Mouse (Mus musculus): Measurements from ENCODE around the gene Nsun2.

The Nsun2 gene

GRCm38 (mm10) chr13:69638108-69638626 is 104.6 kb downstream of the Nsun2 start:
- DNase-seq: no peak

- DNase-seq: no peak
Observed at GRCm38 (mm10) chr13:69639251-69639650, 105.7 kb downstream of the Nsun2 start.

- DNase-seq: no peak
Observed at GRCm38 (mm10) chr13:69640126-69640525, 106.6 kb downstream of the Nsun2 start.

DNA sequence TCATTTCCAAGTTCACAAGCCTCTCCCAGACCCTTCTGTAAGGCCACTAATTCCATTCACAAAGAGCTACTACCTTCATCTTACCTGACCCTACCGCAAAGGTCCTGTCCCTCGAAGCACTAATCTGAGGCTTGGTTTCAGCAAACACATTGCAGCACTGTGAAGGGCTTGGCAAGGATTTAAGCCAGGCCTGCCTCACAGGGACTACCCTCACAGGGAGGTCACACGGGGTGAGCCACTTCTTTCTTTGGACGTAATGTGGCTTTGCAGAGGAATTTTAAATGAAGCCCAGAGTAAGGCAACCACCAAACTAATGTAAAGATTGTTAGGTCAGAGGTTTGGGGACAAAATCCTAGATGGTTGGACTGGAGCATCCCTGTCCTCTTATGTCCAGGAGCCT is 107.0 kb downstream of the Nsun2 start:
- DNase-seq: no peak

DNA sequence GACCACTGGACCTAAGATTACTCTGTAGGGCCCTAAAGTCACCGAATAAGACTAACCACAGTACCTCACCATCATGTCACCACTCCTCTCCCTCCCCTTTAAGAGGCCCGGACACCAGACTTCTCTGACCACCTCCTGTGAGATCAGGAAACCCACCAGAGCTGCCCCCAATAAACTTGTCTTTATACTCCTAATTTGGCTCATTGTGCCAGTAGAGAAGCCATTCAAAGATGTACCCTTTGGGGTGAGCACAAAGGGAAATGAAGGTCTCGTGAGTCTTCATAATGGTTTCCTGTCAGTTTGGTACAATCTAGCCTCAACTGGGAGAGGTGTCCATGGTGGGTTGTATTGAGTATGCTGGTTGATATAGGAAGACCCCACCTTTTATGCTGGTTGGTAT is 107.5 kb downstream of the Nsun2 start:
- no peak for DNase-seq

- DNase-seq: no peak
Observed at GRCm38 (mm10) chr13:69642656-69643216, 109.2 kb downstream of the Nsun2 start.

- DNase-seq: no peak
Observed at GRCm38 (mm10) chr13:69643937-69644336, 110.4 kb downstream of the Nsun2 start.

DNA sequence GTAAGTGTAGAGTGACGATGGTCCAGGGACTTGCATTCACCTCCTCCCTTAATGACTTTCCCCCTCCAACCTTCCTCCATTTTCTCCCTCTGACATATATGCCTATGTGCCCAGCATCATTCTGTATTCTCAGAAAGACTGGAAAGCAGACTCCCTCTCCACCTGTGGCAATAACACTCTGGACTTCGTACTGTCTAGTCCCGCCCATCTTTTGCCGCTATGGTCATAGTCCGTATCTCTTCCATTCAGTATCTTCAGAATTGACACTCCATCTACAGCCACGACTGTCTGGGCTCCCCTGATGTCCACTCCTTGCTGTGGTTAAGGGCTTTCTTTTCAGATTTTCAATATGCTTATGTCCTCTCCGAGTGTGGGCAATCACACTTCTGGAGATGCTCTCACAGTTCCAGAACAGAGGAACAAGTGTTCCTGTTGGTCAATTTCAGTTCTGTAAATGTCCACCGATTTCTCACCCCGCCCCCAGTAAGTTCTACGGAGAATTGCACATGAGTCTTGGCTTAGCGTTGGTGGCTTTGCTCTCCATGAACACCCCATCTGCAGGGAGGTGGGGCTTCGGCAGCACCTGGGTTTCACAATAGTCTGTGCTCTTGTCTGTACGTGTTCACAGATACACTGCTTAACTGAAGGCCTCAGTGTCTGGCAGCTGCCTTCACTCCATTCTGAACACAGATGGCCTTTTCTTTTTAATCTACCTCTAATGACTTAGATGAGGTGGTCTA is 111.1 kb downstream of the Nsun2 start:
- DNase-seq: peak in 1 of 2 experiments; percentile 52

DNA sequence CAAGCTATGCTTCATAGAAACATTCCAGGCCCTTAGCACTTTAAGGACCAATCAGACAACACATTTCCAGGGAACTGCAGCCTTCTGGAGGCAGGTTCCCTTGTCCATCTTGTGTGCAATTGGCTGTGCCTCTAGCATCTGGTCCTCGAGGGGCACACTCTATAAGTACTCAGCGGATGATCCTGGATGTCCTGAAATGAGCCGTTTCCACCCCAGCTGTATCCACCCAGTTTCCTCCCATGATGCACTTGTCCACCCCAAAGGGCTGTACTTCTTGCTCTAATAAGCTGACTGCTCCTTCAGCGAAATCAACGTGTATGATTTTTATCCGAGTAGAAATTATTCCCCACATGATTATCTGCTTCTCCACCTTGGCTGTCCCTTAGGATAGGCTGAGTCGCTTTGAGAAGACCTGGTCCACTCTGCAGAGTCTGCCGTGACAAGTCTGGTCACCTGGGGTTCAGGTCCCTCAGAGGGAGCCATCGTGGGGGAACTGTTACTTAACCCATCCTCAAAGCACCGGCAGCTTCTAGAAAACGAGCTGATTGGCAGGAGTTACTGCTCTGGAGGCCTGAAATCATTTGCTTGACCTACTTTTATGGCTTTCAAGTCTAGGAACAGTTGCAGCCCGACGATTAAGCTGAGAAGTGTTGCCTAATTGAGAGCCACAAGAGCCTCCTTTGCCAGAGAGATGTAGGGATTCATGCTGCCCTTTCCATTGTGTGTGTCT is 112.3 kb downstream of the Nsun2 start:
- DNase-seq: no peak

DNA sequence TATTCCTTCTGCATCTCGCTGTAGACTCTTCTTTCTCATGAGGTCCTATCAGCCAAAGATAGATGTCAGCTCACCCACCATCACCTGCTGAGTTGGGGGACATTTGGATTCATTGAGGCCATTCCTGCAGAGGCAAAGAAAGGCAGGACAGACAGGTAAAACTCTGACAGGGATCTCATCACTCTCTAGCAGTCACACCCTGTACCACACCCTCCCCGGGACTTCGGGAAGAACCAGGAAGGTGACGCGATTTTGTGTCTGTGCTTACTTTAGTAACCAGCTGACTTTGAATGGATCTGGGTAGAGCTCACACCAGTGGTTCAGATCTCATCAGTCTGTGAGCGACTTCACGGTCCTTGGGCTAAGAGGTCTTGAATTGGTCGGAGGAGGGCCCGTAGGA is 112.9 kb downstream of the Nsun2 start:
- no peak for DNase-seq

DNA sequence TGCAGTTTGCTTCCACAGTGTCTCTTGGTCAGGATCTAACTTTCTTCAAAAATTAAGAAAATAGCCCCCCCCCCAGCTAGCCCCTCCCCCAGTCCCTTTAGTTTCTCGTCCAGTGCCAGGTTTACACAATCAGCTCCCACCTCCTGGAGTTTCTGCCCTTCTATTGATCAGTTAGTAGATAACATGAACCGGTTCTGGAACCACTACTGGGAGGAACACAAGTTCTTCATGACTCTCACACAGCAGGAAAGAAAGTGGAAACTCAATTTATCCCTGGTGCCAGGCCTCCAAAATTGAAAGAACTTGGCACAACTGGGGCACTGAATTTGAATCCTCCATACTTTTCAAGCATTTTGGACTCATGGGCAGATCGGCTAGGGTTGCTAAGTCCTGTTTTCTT is 121.0 kb downstream of the Nsun2 start:
- DNase-seq: no peak

- DNase-seq: no peak
Observed at GRCm38 (mm10) chr13:69672121-69672520, 138.6 kb downstream of the Nsun2 start.

DNA sequence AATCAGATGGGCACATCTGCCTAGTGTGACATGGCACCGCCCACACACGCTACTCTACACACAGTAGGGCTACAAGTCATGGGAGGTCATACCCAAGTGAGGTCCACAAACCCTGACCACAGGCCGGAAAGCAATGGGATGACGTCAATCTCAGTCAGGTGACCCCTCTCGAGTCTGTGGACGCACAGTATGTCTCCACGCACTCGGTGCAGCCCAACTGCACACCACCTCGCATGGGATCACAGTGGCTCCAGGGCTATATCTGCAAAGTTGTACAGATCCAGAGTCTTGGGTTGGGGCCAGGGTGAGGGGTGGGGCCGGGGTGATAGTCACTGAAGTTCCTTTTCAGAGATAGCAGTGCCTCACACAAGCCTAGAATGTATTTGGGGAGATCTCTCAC is 139.0 kb downstream of the Nsun2 start:
- DNase-seq: no peak

DNA sequence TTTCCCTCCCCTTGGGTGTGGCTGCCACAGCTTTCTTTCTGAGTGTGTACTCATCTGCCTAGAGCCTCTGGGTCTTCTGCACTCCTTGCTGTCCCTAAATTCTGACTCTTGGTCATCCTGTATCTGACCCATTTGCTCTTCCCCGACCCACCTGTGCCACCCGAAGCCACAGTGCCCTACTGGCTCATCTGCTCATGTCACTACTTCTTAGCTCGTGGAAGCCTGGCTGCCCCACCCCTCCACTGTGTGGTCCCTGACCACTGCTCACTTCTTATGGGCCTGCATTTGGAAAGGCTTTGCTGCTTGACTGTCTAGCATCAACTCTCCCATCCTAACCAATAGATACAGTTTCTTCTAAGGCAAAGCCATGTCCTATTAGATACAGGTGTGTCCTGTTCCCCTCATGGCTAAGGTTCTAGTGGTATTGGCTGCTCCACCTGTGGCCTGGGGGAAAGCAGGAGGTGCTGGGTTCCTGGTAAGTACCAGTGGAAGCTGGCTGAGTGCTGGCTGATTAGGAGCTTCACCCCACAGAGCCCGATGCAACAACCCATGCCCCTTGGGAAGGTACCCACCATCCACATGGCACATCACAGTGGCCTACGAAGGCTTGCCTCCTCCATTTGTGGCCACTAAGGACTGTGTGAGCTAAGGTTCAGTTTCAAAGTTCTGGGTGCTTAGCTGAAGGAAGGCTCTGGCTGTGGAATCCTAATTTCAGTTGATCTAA is 139.8 kb downstream of the Nsun2 start:
- no peak for DNase-seq

GRCm38 (mm10) chr13:69673921-69674618 is 140.5 kb downstream of the Nsun2 start:
- DNase-seq: no peak

Data from kidney, postnatal 25 days (tissue).